Mouse (Mus musculus) layer of hippocampus, adult 11-12 months (tissue): Measurements from ENCODE around the gene Cebpe.

Source experiments
- DNase-seq: peaks from one replicate; pipeline ENCODE4 v3.0.0; 2022; ENCODE audit warnings: low spot score

Cebpe gene

DNA sequence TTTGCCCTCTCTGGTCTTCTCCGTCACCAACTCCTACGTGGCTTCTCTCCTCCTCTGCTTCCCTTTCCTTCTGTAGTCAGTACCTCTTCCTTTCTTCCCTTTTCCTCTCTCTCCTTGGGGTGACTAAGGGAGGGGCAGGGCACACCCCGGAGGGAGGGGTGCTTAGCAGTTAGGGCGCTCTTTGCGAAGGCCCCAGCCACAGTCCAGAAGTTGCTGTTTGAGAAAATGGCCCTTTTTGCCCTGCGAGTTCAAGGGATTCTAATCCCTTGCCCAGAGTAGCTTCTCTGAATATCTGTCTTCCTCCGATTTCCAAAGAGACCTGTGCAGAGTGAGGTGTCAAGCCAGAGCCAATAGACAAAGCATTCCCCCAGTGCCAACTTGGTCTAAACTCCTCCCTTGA, at the start of gene Cebpe:
Gene Cebpe (minus strand): TSS at position 101 of the 400 bp plus-strand sequence.
- DNase-seq, result no peak

- peak; percentile 51 for DNase-seq
These were observed 44.4 kb upstream of the Cebpe start for GRCm38 (mm10) chr14:54756382-54756781.

- peak; percentile 58 for DNase-seq
These were observed 42.6 kb upstream of the Cebpe start for GRCm38 (mm10) chr14:54754602-54755018.

DNA sequence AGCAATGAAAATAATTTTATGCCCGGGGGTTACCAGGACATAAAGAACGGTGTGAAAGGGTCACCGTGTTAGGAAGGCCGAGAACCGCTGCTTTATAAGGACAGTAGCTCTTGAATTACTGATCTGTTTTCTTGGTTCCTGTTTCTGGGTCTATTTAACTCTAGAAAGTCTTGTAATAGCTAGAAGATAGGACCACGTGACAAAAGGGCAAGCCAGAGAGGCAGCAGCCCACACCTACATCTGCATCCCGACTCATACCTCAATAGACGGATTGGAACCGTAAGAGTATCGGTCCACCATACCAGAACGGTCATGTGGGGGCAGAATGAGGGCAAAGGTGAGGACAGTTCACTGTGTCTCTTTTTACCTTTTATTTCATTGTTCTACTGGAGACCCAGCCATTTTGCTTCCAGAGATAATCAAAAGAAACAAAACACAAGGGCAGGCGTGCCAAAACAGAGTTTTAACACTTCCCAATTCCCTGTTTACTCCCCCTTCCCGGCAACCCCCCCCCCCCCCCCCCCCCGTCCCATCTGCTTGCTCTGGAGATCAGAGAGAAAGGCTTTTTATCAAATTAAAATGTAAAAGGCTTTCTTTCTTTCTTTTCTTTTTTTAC, 42.1 kb upstream of the Cebpe start:
- no peak for DNase-seq

- no peak for DNase-seq
These were observed 41.0 kb upstream of the Cebpe start for GRCm38 (mm10) chr14:54752938-54753337.

GRCm38 (mm10) chr14:54751768-54752167, 39.8 kb upstream of the Cebpe start:
- DNase-seq, result no peak

DNA sequence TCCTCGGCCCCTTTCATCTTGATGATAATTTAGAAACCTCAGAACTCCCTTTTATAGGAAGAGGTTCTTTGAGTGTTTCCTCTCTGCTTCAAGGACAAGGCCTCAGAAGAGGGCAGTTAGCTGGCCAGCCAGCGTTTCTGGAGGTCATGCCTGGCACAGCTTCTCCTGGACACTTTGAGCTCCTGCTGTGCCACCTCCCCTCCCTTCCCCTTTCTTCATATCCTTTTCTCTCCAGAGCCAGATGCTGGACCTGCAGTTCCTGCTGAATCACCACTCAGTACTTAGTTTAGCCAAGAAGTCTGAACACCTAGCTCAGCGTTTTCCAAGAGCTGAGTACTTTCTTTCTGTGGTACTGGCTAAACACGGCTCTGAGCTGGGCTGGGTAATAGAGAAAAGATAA, 37.3 kb upstream of the Cebpe start:
- no peak for DNase-seq

- DNase-seq, result no peak
These were observed 36.3 kb upstream of the Cebpe start for GRCm38 (mm10) chr14:54747942-54748917.

- DNase-seq, result no peak
These were observed 34.1 kb upstream of the Cebpe start for GRCm38 (mm10) chr14:54746038-54746437.

DNA sequence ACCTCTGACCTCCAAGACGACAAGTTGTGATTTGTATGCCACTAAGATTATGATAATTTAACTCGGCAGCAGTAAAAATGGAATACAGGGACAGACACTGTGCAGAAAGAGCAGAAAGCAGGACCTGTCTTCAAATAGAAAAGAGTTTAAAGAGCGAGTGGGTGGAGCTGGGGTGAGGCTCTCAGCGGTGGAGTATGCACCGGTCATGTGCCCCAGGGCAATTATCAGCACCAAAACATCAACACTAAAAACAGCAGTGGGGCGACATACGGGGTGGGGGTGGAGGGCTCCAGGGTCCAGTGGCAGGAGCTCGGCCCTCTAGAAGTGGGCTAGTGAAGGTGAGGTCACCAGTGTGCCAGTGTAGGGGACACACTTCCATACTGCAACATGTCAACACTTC, 32.5 kb upstream of the Cebpe start:
- DNase-seq, result no peak

GRCm38 (mm10) chr14:54742375-54742774, 30.4 kb upstream of the Cebpe start:
- DNase-seq, result no peak

DNA sequence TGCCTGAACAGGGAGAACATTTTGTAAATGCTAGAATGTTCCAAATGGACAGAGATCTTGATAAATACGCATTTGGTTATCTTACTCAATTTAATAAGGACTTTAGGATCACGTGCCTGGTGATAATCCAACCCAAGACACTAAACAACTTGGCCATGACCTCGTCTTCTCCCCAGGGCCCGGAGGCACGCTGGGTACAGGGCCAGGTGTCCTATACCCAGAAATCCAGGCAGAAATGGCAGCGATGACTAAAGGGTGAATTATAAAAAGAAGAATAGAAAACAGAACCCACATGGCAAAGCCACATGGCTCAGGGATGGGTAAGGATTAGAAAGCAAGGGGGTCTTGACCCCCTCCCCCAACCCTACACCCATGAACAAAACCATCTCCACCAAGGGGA, 29.7 kb upstream of the Cebpe start:
- DNase-seq, result no peak

- no peak for DNase-seq
These were observed 25.7 kb upstream of the Cebpe start for GRCm38 (mm10) chr14:54737634-54738033.

DNA sequence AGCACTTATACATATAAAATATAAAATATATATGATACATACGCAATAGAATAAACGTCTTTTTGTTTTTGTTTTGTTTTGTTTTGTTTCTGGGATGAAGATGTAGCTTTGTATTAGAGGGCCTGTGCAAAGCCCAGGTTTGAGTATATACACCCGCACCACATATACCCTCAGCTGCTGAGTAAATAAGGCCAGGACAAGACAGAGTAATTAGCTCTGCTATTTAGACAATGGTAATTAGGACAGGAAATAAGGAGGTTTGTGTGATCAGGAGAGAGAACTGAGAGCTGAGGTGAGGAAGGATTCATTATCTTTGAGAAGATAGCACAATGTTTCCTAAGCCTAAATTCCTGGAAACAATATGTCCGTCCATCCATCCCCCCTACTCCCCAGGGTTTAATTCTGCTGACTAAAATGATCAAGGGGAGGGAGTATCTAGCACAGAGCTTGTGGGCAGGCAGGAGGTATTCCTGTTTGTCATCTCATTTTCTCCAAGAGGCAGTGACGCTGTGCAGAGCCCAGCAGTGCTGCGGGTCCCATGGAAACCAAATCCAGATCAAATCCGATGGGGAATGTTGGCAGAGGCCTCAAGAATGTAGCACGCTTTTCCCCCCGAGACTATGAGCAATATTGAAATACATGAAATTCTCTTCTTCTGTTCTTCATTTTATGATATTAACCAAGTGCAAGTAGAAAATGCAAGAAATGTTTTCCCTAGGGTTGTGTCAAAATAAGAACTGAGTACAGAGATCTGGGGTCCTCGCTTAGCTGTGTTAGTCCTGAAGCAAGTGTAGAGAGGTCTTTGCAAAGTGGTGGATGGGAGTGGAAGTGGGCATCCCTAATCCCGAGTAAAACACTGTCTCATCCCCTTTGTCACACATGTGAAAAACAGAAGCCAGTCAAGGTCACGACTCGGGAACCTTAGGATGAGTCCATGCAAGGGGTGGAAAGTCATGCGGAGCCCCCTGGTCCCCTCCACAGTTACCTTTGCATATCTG, 24.9 kb upstream of the Cebpe start:
- DNase-seq, result peak; percentile 58

- DNase-seq, result no peak
These were observed 23.2 kb upstream of the Cebpe start for GRCm38 (mm10) chr14:54735221-54735620.

- no peak for DNase-seq
These were observed 22.0 kb upstream of the Cebpe start for GRCm38 (mm10) chr14:54734004-54734403.

- DNase-seq, result no peak
These were observed 20.2 kb upstream of the Cebpe start for GRCm38 (mm10) chr14:54732206-54732605.

GRCm38 (mm10) chr14:54730305-54730704, 18.3 kb upstream of the Cebpe start:
- DNase-seq, result peak; percentile 43

DNA sequence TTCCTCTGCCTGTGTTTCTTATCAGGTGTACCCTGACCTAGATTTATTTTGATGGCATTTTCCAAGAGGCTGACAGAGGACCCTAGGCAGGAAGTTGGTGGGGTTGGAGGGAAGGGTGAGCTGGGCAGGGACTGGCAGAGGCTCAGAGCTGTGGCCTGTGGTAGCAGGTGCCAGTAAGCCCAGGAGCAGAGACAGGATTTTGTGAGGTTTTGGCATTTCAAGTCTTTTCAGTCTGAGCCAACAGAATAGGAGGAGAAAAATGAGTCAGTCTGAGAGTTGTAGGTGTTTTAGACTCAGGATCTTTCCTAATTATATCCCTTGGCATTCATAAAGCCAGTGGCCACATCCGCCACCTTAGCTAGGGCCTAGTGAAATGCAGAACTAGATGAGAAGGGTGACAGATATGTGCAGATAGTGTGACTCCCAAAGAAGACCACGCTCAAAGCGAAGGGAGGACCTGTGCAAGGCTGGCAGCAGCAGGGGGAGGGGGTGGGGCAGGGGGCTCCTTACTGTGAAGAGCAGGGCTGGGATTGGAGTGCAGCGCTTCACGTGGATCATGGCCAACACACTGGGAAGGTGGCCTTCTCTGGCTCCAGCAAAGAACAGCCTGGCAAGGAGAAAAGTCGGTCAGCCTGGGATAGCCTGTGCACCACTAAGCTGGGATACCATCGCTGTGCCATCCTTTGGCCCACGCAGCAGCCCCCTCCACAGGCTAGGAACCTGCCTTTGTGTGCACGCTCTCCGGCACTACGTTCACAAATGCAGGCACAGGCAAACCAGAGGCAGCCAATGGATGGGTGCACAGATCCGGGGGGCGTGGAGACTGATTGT, 17.1 kb upstream of the Cebpe start:
- DNase-seq, result no peak

DNA sequence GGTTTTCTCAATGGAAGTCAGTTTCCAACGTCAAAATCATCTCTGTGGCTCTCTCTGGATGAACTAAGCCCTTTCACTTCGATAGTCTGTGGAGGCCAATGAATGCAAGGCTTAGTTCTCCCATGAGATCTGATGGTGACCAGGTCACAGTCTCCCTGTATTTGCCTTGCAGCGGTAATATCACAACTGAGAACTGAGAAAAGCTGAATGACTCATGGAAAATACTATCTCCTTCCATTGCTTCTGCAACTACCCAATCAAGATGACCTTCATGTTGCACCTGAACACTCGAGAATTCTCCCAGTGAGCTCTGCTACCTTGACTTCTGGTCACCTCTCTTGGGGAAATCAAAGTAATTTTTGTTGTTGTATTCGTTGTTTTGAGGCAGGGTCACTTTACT, 15.6 kb upstream of the Cebpe start:
- no peak for DNase-seq

DNA sequence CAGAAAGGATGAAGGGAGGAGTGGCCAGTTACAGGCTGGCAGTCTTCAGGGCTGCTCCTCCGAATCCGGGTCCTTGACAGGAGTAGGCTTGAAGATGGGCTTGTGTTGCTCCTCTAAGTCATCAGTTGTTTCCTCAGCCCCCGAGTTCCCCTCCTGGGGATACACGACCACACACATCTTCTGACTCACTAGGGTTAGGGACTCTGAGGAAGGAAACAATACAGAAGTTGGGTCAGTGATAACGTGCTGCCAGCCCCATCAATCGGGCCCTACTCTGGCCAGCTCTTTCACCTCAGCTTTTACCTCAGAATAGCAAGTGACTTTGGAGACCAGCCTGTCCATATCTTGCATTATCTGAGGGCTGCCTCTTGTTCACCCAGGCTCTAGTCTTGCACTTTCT, 12.1 kb upstream of the Cebpe start:
- DNase-seq, result no peak
